Mouse (Mus musculus): Measurements from ENCODE around the gene Calu. TPM values are rescaled to one million over a fixed set of nuclear protein-coding genes. Genes with fewer than 3 reads are reported as not detected.

Calu gene
- total and polyA plus RNA-seq, 3 experiments = 107 to 161 (median 112) TPM

GRCm38 (mm10) chr6:29347189-29347588 lies 680 bp upstream of the Calu start:
- no peak overlapping the region for H3K27ac ChIP-seq (ENCODE audit: insufficient read depth, low read depth)
- peaks cover 37% of the 10 kb centered on the region for H3K79me2 ChIP-seq (replicated peaks; ENCODE audit: control insufficient read depth, extremely low read depth, insufficient read depth, poor library complexity, severe bottlenecking)
- peak overlapping the region; percentile 66 for H3K9ac ChIP-seq (ENCODE audit: insufficient read depth, low read depth)
- in situ Hi-C loops (cut with MboI; ENCODE audit: low pct_ligation_motif_present, low pct_unique_long_range_greater_than_20kb, low sequenced_read_pairs) = no loop called here
- peaks cover 2 to 19% of the 10 kb centered on the region in 2 experiments; a peak in 2 of 4 replicates for H3K4me1 ChIP-seq (ENCODE audit: control insufficient read depth in 1 of 2, insufficient read depth in 2 of 2)
- H3K27me3 ChIP-seq (replicated peaks) = peaks cover 24% of the 10 kb centered on the region
- DNase-seq (ENCODE audit: extremely low read depth) = no peak
- H3K4me2 ChIP-seq (ENCODE audit: insufficient read depth, low read depth, poor library complexity, severe bottlenecking) = peak overlapping the region; percentile 90
- dilution Hi-C loops (cut with MboI; ENCODE audit: extremely low pct_ligation_motif_present, extremely low pct_unique_long_range_greater_than_20kb, low sequenced_read_pairs) = no loop called here
- no peaks in the 10 kb centered on the region for H3K9me3 ChIP-seq (replicated peaks; ENCODE audit: low read length)
- H3K36me3 ChIP-seq (replicated peaks in 1 of 2; ENCODE audit: control insufficient read depth in 1 of 2, insufficient read depth in 1 of 2, low read length in 1 of 2) = peaks cover 0 to 3% of the 10 kb centered on the region in 2 experiments
- peak overlapping the region; percentile 59 to 100 (median 75) for H3K4me3 ChIP-seq (replicated peaks in 1 of 3; ENCODE audit: low read depth in 2 of 3, low read length in 2 of 3, poor library complexity in 1 of 3)
- TF ChIP-seq HCFC1 (IDR thresholded peaks at IDR 0.05; ENCODE audit: low read depth, low read length) (no peak), USF1 (IDR thresholded peaks at IDR 0.05; ENCODE audit: low read depth, low read length) (no peak), MYC (IDR thresholded peaks at IDR 0.05; ENCODE audit: low read depth, low read length) (peak; percentile 0; the same call in 1 of the 2 replicates), GABPA (IDR thresholded peaks at IDR 0.05; ENCODE audit: insufficient replicate concordance, low read depth, low read length) (no peak), NRF1 (IDR thresholded peaks at IDR 0.05; ENCODE audit: low read depth, low read length) (no peak), ZNF384 (IDR thresholded peaks at IDR 0.05; ENCODE audit: low read depth, low read length) (no peak)

GRCm38 (mm10) chr6:29348371-29348724 lies 479 bp downstream of the Calu start:
- H3K4me1 ChIP-seq (ENCODE audit: control insufficient read depth in 1 of 2, insufficient read depth in 2 of 2) = peaks cover 2 to 19% of the 10 kb centered on the region in 2 experiments; a peak in 2 of 4 replicates
- H3K27me3 ChIP-seq (replicated peaks) = peaks cover 16% of the 10 kb centered on the region
- peaks cover 0 to 3% of the 10 kb centered on the region in 2 experiments for H3K36me3 ChIP-seq (replicated peaks in 1 of 2; ENCODE audit: control insufficient read depth in 1 of 2, insufficient read depth in 1 of 2, low read length in 1 of 2)
- H3K4me3 ChIP-seq (replicated peaks in 1 of 3; ENCODE audit: low read depth in 2 of 3, low read length in 2 of 3, poor library complexity in 1 of 3) = peak overlapping the region; percentile 78 to 100 (median 95)
- H3K9me3 ChIP-seq (replicated peaks; ENCODE audit: low read length) = no peaks in the 10 kb centered on the region
- dilution Hi-C loops (cut with MboI; ENCODE audit: extremely low pct_ligation_motif_present, extremely low pct_unique_long_range_greater_than_20kb, low sequenced_read_pairs) (no loop called here), in situ Hi-C loops (cut with MboI; ENCODE audit: low pct_ligation_motif_present, low pct_unique_long_range_greater_than_20kb, low sequenced_read_pairs) (no loop called here)
- H3K79me2 ChIP-seq (replicated peaks; ENCODE audit: control insufficient read depth, extremely low read depth, insufficient read depth, poor library complexity, severe bottlenecking) = peaks cover 47% of the 10 kb centered on the region
- no peak for DNase-seq (ENCODE audit: extremely low read depth)
- H3K4me2 ChIP-seq (ENCODE audit: insufficient read depth, low read depth, poor library complexity, severe bottlenecking) = peak overlapping the region; percentile 68
- H3K27ac ChIP-seq (ENCODE audit: insufficient read depth, low read depth) = no peak overlapping the region
- peak overlapping the region; percentile 86 for H3K9ac ChIP-seq (ENCODE audit: insufficient read depth, low read depth)
- TF ChIP-seq NELFE (IDR thresholded peaks at IDR 0.05; ENCODE audit: low read depth, low read length) = no peak
- no peak for TF ChIP-seq MYC (IDR thresholded peaks at IDR 0.05; ENCODE audit: low read depth, low read length)
- TF ChIP-seq ELF1 (IDR thresholded peaks at IDR 0.05; ENCODE audit: low read depth, low read length) = no peak
- no peak for TF ChIP-seq JUND (conservative IDR thresholded peaks at IDR 0.05; ENCODE audit: low read depth, low read length)
- TF ChIP-seq KAT2A (IDR thresholded peaks at IDR 0.05; ENCODE audit: insufficient replicate concordance, low read length) = no peak
- TF ChIP-seq EP300 (IDR thresholded peaks at IDR 0.05; ENCODE audit: low read length) = no peak
- no peak for TF ChIP-seq ETS1 (conservative IDR thresholded peaks at IDR 0.05; ENCODE audit: low read depth, low read length)
- TF ChIP-seq SMC3 (IDR thresholded peaks at IDR 0.05; ENCODE audit: low read depth, low read length) = no peak
- TF ChIP-seq MAZ (IDR thresholded peaks at IDR 0.05; ENCODE audit: low read depth, low read length) = no peak
- TF ChIP-seq MEF2A (IDR thresholded peaks at IDR 0.05; ENCODE audit: borderline replicate concordance, low read depth, low read length) = no peak
- no peak for TF ChIP-seq POLR2AphosphoS2 (IDR thresholded peaks at IDR 0.05; ENCODE audit: low read depth, low read length)
- no peak for TF ChIP-seq HCFC1 (IDR thresholded peaks at IDR 0.05; ENCODE audit: low read depth, low read length)
- TF ChIP-seq USF2 (conservative IDR thresholded peaks at IDR 0.05; ENCODE audit: low read depth, low read length) = no peak
- TF ChIP-seq PAX5 (IDR thresholded peaks at IDR 0.05; ENCODE audit: low read length) = no peak
- no peak for TF ChIP-seq TCF12 (IDR thresholded peaks at IDR 0.05; ENCODE audit: low read depth, low read length)
- TF ChIP-seq E2F4 (IDR thresholded peaks at IDR 0.05; ENCODE audit: insufficient replicate concordance, low read depth, low read length) = no peak
- no peak for TF ChIP-seq POLR2A (IDR thresholded peaks at IDR 0.05; ENCODE audit: low read depth, low read length)
- TF ChIP-seq RAD21 (IDR thresholded peaks at IDR 0.05; ENCODE audit: low read depth, low read length) = no peak
- TF ChIP-seq MAFK (IDR thresholded peaks at IDR 0.05; ENCODE audit: insufficient replicate concordance, low read length) = no peak
